Comparison of ENCODE assay signal across 10 mouse cellular contexts in genomic region chr2:122681379-122682137, GRCm38 (mm10). TPM values are rescaled to one million over a fixed set of nuclear protein-coding genes. Genes with fewer than 3 reads are reported as not detected.
DNase-seq lines count a peak whose midpoint lies in the region; ATAC-seq lines count a peak whose summit lies in the region.
"Had no signal": no experiment of that assay in that cellular context is flagged by ENCODE, and none has a peak within 500 bp of the region (broad histone marks: within the 10 kb centered on the region; RNA-seq: fewer than 3 reads in every experiment).

No protein-coding gene starts in this region.

- H3K9ac ChIP-seq in lung, embryonic 15.5 days, result no peak overlapping the region

- H3K27me3 ChIP-seq in lung, embryonic 15.5 days, result no peaks in the 10 kb centered on the region

- no peaks in the 10 kb centered on the region for H3K4me1 ChIP-seq in lung, embryonic 15.5 days

- no peak overlapping the region for H3K4me3 ChIP-seq in lung, embryonic 15.5 days
- H3K4me3 ChIP-seq: layer of hippocampus, adult 2 months had no signal

- H3K27ac ChIP-seq in lung, embryonic 15.5 days, result no peak overlapping the region
- H3K27ac ChIP-seq: layer of hippocampus, adult 2 months had no signal

- H3K36me3 ChIP-seq in lung, embryonic 15.5 days, result no peaks in the 10 kb centered on the region

- 0 out of 2 replicates have a peak, but pooled peaks have one; percentile 31 for ATAC-seq in lung, embryonic 15.5 days (ENCODE audit: borderline replicate concordance, extremely low read depth, low FRiP score, low TSS enrichment)
- ATAC-seq in granulocyte monocyte progenitor cell, adult 5-6 weeks (replicated peaks; ENCODE audit: poor library complexity, severe bottlenecking), result peak; percentile 22
- peak; percentile 26; the same call in 1 of the 2 replicates for ATAC-seq in neutrophil, adult 5-6 weeks (ENCODE audit: extremely low read depth, insufficient number of reproducible peaks, low FRiP score, poor library complexity, severe bottlenecking)

- H3K9me3 ChIP-seq in lung, embryonic 15.5 days, result peaks cover 11% of the 10 kb centered on the region

- no peak overlapping the region for H3K4me2 ChIP-seq in lung, embryonic 15.5 days

- peak; percentile 9 for DNase-seq in embryo, embryonic 10.5 days (ENCODE audit: low spot score)
- DNase-seq in embryo, embryonic 11 days, result no peak
- DNase-seq in lung, postnatal 4 days, result no peak
- DNase-seq in kidney, postnatal 4 days, result no peak
- DNase-seq in adrenal gland, adult 18-20 months (ENCODE audit: low spot score in 2 of 2), result no peak
- DNase-seq: right cerebral cortex, postnatal 4 days had no signal

- WGBS in lung, embryonic 15.5 days, result 82% methylated on average over 5 of the region's 5 CpGs

RNA-seq across cellular contexts. Expression of gene Slc30a4, which starts 20.9 kb away (rescaled TPM):
- polyA plus RNA-seq in lung, embryonic 15.5 days (2015; fragmentation: Nextera tagmentation; extraction: Ambion mirVana), result 6.7 and 6.8 TPM in 2 replicates
- total RNA-seq in granulocyte monocyte progenitor cell, adult 5-6 weeks (2014; fragmentation: Nextera tagmentation), result 1.3 and 2.0 TPM in 2 replicates
- 1.3 and 2.1 TPM in 2 replicates for total RNA-seq in granulocyte monocyte progenitor cell, adult 5-6 weeks (2017)
- total RNA-seq in neutrophil, adult 5-6 weeks (2017), result 10.8 and 11.4 TPM in 2 replicates
- 10 to 100 TPM; 26.3 to 32.9 TPM for total RNA-seq in adrenal gland, adult 18-20 months (2021)

RNA-seq across cellular contexts. Expression of gene AA467197, which starts 44.8 kb away (rescaled TPM):
- 0.30 and 0.76 TPM in 2 replicates for polyA plus RNA-seq in lung, embryonic 15.5 days (2015; fragmentation: Nextera tagmentation; extraction: Ambion mirVana)
- not detected in 2 replicates for total RNA-seq in granulocyte monocyte progenitor cell, adult 5-6 weeks (2014; fragmentation: Nextera tagmentation)
- total RNA-seq in granulocyte monocyte progenitor cell, adult 5-6 weeks (2017), result 2.4 TPM in 2 replicates
- total RNA-seq in neutrophil, adult 5-6 weeks (2017), result 32.9 and 41.8 TPM in 2 replicates
- 1 to 10 TPM; 1.2 to 3.2 TPM for total RNA-seq in adrenal gland, adult 18-20 months (2021)

RNA-seq across cellular contexts. Expression of gene Bloc1s6, which starts 56.7 kb away (rescaled TPM):
- 44.0 and 45.4 TPM in 2 replicates for polyA plus RNA-seq in lung, embryonic 15.5 days (2015; fragmentation: Nextera tagmentation; extraction: Ambion mirVana)
- total RNA-seq in granulocyte monocyte progenitor cell, adult 5-6 weeks (2014; fragmentation: Nextera tagmentation), result 25.7 and 31.8 TPM in 2 replicates
- total RNA-seq in granulocyte monocyte progenitor cell, adult 5-6 weeks (2017), result 38.8 and 39.9 TPM in 2 replicates
- 23.2 and 33.4 TPM in 2 replicates for total RNA-seq in neutrophil, adult 5-6 weeks (2017)
- 10 to 100 TPM; 22.0 to 30.6 TPM for total RNA-seq in adrenal gland, adult 18-20 months (2021)
